Mouse (Mus musculus): ENCODE measurements at regions not wholly inside any gene's neighbourhood (a gene's known extent, or its start where the extent isn't known, plus 50 kb on each side); places are given as distances from the start of the nearest gene placed in this dataset.
A peak's percentile ranks its signal among the peaks of the same experiment; 100 is the strongest.

DNA sequence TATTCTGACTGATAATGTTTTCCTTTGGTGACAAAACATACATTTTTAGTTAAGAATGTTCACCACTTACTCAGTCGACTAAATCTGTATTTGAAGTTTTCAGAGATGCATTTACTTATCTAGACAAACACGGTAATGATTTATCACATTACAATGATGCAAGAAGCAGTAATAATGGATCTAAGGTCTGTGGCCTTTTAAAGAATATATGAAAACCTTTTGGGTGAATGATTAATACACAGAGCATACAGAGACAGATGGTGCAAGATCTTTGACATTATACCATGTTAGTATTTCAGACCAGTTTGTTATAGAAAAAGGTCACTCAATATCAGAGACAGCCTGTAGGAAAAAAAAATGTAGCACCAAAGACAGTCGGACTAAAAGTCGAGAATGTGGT is 1004.2 kb upstream of the Ncam2 start:
- intact Hi-C loops (cut with DNase I), result no loop called here
- DNase-seq (ENCODE audit: extremely low spot score in 1 of 2, low spot score in 2 of 2), result no peak

DNA sequence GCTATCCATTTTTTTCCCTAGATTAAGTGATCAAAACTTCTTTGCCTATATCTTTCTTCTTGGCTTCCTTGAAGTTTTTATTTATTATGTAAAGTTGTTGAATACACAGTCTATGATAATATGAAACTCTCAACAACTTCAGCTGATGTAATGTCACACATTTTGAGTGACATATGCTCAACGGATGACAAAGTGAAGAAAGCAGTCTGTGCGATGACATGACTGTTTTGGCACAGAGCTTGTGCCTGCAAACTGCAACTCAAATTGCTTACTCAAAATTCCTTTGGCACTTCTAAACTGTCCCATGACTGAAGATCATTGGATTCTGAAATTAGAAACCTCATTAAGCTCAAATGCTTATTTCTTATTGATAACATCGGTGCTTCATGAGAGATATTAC is 997.7 kb upstream of the Ncam2 start:
- DNase-seq (ENCODE audit: extremely low spot score in 1 of 2, low spot score in 2 of 2), result no peak
- intact Hi-C loops (cut with DNase I), result no loop called here

DNA sequence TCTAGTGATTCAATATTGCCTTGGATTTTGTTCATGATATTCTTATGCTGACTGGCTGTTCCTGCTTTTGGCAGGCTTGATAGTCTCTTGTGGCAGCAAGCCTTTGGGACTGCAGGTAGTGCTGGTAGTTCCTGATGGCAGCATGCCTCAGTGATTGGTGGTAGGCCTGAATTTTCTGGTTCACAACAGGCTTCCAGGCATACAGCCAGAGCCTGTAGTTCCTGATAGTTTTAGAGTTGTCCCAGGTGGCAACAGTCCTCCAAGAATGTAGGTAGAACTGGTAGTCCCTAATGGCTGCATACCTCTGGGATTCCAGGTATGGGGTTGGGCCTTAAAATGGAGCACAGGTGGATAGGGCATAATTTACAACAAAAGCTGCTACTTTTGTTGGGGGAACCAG is 987.7 kb upstream of the Ncam2 start:
- no peak for DNase-seq (ENCODE audit: extremely low spot score in 1 of 2, low spot score in 2 of 2)

DNA sequence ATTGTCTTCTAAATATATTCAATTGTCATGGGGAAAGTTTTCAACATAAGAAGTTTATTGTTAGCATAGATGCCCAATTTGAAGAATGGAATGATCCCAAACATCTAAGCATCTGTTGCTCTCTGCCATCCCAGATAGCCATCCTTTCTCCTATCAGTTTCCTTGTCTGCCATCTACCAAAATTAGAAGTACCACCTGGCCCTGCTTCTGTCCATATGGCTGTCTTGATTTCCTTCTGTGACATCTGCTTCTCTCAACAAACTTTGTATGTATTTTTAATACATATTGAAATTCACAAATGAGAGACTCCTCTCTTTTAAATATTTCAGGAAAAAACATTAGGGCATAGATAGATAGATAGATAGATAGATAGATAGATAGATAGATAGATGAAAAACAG is 945.1 kb upstream of the Ncam2 start:
- intact Hi-C loops (cut with DNase I), result no loop called here

More for the DNA sequence above, 987.7 kb upstream of the Ncam2 start:
- intact Hi-C loops (cut with DNase I), result no loop called here

GRCm38 (mm10) chr16:80266151-80266617 is 934.3 kb upstream of the Ncam2 start:
- intact Hi-C loops (cut with DNase I), result no loop called here
- peak in 1 of 2 experiments; percentile 14 for DNase-seq (ENCODE audit: extremely low spot score in 1 of 2, low spot score in 2 of 2)

More for the DNA sequence above, 945.1 kb upstream of the Ncam2 start:
- DNase-seq (ENCODE audit: extremely low spot score in 1 of 2, low spot score in 2 of 2), result peak in 1 of 2 experiments; percentile 10

DNA sequence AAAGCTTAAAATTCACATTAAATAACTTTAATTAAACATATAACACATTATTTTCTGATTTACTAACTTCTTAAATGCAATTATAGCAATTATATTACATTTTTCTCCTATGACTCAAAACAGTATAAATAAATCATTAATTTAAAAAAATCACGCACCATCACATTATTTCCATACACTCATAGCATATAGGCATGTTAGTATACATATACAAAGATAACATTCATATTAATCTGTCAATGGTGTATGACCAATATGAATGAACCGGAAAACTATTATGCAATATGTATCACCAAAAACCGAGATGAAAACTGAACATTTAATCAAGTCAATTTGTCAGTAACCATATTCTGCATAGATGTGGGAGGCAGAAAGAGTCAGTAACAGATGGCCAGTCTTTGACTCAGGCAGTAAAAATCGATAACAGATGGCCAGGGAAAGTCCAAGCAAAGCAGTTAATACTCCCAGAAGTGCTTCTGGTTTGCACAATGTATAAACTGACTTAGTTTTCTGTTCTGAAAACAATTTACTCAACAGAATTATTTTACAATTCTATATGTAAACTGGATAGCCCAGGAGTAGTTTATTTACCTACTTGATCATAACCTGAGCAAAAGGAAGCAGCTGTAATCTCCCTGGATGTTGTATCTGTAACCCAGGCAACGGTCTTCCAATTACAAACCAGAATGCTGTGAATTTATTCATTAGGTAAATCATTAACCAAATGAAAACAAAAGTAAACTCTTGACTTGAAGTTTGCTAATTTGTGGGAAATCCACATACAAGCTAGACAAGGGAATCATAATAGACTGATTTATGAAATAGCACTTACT is 928.0 kb upstream of the Ncam2 start:
- DNase-seq (ENCODE audit: extremely low spot score in 1 of 2, low spot score in 2 of 2), result peak in 1 of 2 experiments; percentile 6
- intact Hi-C loops (cut with DNase I), result no loop called here

Measured in left cerebral cortex, postnatal 10 days (tissue).